Mouse (Mus musculus) lung, embryonic 15.5 days (tissue): ENCODE data around the gene Atp6v0e. TPM values are rescaled to one million over a fixed set of nuclear protein-coding genes. Genes with fewer than 3 reads are reported as not detected.
A peak's percentile ranks its signal among the peaks of the same experiment; 100 is the strongest.

Source experiments
- ATAC-seq: fragments of 200-750 bp; cut with Nextera tagmentation; 2 replicates; pipeline ENCODE4 v1.8.0; 2017; ENCODE audit warnings: moderate number of reproducible peaks, borderline replicate concordance; ENCODE audit not compliant: low FRiP score, low TSS enrichment; ENCODE audit errors: extremely low read depth
- H3K27ac ChIP-seq: fragments of 300-500 bp; sonication (generic); 2 replicates; pipeline ENCODE4 v1.5.1; 2015; ENCODE audit warnings: moderate library complexity, mild to moderate bottlenecking, inconsistent platforms
- H3K27me3 ChIP-seq: fragments of 300-500 bp; sonication (generic); 2 replicates; pipeline ENCODE4 v1.6.1; 2015; ENCODE audit warnings: inconsistent platforms
- H3K36me3 ChIP-seq: fragments of 300-500 bp; sonication (generic); 2 replicates; pipeline ENCODE4 v1.6.1; 2015; ENCODE audit warnings: inconsistent platforms
- H3K4me1 ChIP-seq: fragments of 300-500 bp; sonication (generic); 2 replicates; pipeline ENCODE4 v1.6.1; 2015; ENCODE audit warnings: inconsistent platforms
- H3K4me2 ChIP-seq: fragments of 300-500 bp; sonication (generic); 2 replicates; pipeline ENCODE4 v1.6.1; 2015; ENCODE audit warnings: inconsistent platforms, mild to moderate bottlenecking, moderate library complexity
- H3K4me3 ChIP-seq: fragments of 300-500 bp; sonication (generic); 2 replicates; pipeline ENCODE4 v1.5.1; 2015; ENCODE audit warnings: mild to moderate bottlenecking, inconsistent platforms
- H3K9ac ChIP-seq: fragments of 300-500 bp; sonication (generic); 2 replicates; pipeline ENCODE4 v1.6.1; 2015; ENCODE audit warnings: inconsistent platforms
- H3K9me3 ChIP-seq: fragments of 300-500 bp; sonication (generic); 2 replicates; pipeline ENCODE4 v1.6.1; 2016; ENCODE audit warnings: inconsistent platforms
- WGBS: fragments of 180-500 bp; shearing (Covaris S2); methylation state at CpG from one replicate; pipeline ENCODE4 v1.1.7; 2015; 5-methylcytosine and 5-hydroxymethylcytosine counted together
- polyA plus RNA-seq: library from polyadenylated mRNA; unstranded; fragments of >200 nt; fragmentation: Nextera tagmentation; extraction: Ambion mirVana; gene quantifications from 2 replicates; pipeline ENCODE4 v1.2.1, GENCODE M21; 2015

Gene Atp6v0e
- 164 and 171 TPM in 2 replicates for polyA plus RNA-seq

GRCm38 (mm10) chr17:26662978-26663683, at the start of gene Atp6v0e:
Gene Atp6v0e (plus strand): TSS chr17:26663231.
- no peaks in the 10 kb centered on the region for H3K9me3 ChIP-seq
- H3K4me2 ChIP-seq: peak within 1 kb of the TSS; percentile 82
- H3K9ac ChIP-seq: peak within 1 kb of the TSS; percentile 53
- no peaks in the 10 kb centered on the region for H3K36me3 ChIP-seq
- no peak within 1 kb of the TSS for H3K27ac ChIP-seq
- H3K4me3 ChIP-seq: peak within 1 kb of the TSS; percentile 68
- H3K27me3 ChIP-seq: peaks cover 4% of the 10 kb centered on the region; the same call in 1 of the 2 replicates
- peak; percentile 79 for ATAC-seq
- peaks cover 12% of the 10 kb centered on the region for H3K4me1 ChIP-seq
- under 1% methylated on average over 28 of the region's 28 CpGs for WGBS

GRCm38 (mm10) chr17:26614286-26614685, 48.7 kb upstream of the Atp6v0e start:
- 78% methylated on average over 6 of the region's 6 CpGs for WGBS
- Histone ChIP-seq H3K4me1 (peaks cover 18% of the 10 kb centered on the region; the same call in 1 of the 2 replicates), H3K27ac (no peak overlapping the region), H3K36me3 (peaks cover 8% of the 10 kb centered on the region; the same call in 1 of the 2 replicates), H3K4me2 (no peak overlapping the region), H3K9me3 (no peaks in the 10 kb centered on the region), H3K27me3 (no peaks in the 10 kb centered on the region), H3K4me3 (no peak overlapping the region), H3K9ac (no peak overlapping the region)
- no peak for ATAC-seq

- Histone ChIP-seq H3K27ac (no peak overlapping the region), H3K9me3 (no peaks in the 10 kb centered on the region), H3K27me3 (no peaks in the 10 kb centered on the region), H3K4me3 (no peak overlapping the region), H3K4me2 (no peak overlapping the region), H3K36me3 (peaks cover 8% of the 10 kb centered on the region; the same call in 1 of the 2 replicates), H3K9ac (no peak overlapping the region), H3K4me1 (peaks cover 18% of the 10 kb centered on the region; the same call in 1 of the 2 replicates)
- WGBS: 66% methylated on average over 9 of the region's 9 CpGs
- ATAC-seq: no peak
These were observed 48.1 kb upstream of the Atp6v0e start for GRCm38 (mm10) chr17:26614708-26615486.

- Histone ChIP-seq H3K27ac (0 out of 2 replicates have a peak overlapping the region, but pooled peaks have one; percentile 15), H3K4me1 (peaks cover 16% of the 10 kb centered on the region), H3K4me2 (no peak overlapping the region), H3K27me3 (no peaks in the 10 kb centered on the region), H3K9me3 (no peaks in the 10 kb centered on the region), H3K36me3 (peaks cover 8% of the 10 kb centered on the region; the same call in 1 of the 2 replicates), H3K4me3 (no peak overlapping the region), H3K9ac (no peak overlapping the region)
- no peak for ATAC-seq
- WGBS: 79% methylated on average over 2 of the region's 2 CpGs
These were observed 46.3 kb upstream of the Atp6v0e start for GRCm38 (mm10) chr17:26616696-26617095.

GRCm38 (mm10) chr17:26618498-26618897, 44.5 kb upstream of the Atp6v0e start:
- Histone ChIP-seq H3K4me1 (peaks cover 17% of the 10 kb centered on the region), H3K36me3 (peaks cover 8% of the 10 kb centered on the region; the same call in 1 of the 2 replicates), H3K27me3 (no peaks in the 10 kb centered on the region), H3K4me2 (no peak overlapping the region), H3K9me3 (no peaks in the 10 kb centered on the region), H3K27ac (no peak overlapping the region; the same call in 1 of the 2 replicates), H3K9ac (no peak overlapping the region), H3K4me3 (no peak overlapping the region)
- 55% methylated on average over 5 of the region's 5 CpGs for WGBS
- 0 out of 2 replicates have a peak, but pooled peaks have one; percentile 17 for ATAC-seq

GRCm38 (mm10) chr17:26619577-26619976, 43.5 kb upstream of the Atp6v0e start:
- H3K27ac ChIP-seq: no peak overlapping the region
- H3K36me3 ChIP-seq: peaks cover 18% of the 10 kb centered on the region
- 83% methylated on average over 6 of the region's 6 CpGs for WGBS

GRCm38 (mm10) chr17:26620292-26620691, 42.7 kb upstream of the Atp6v0e start:
- ATAC-seq: no peak

More at GRCm38 (mm10) chr17:26619577-26619976, 43.5 kb upstream of the Atp6v0e start:
- Histone ChIP-seq H3K9me3 (no peaks in the 10 kb centered on the region), H3K4me3 (no peak overlapping the region), H3K4me1 (peaks cover 17% of the 10 kb centered on the region), H3K9ac (no peak overlapping the region), H3K27me3 (no peaks in the 10 kb centered on the region), H3K4me2 (no peak overlapping the region)
- ATAC-seq: no peak

GRCm38 (mm10) chr17:26620786-26621766, 42.0 kb upstream of the Atp6v0e start:
- Histone ChIP-seq H3K27ac (peak overlapping the region; percentile 57), H3K4me2 (no peak overlapping the region), H3K9me3 (no peaks in the 10 kb centered on the region), H3K4me3 (no peak overlapping the region), H3K9ac (no peak overlapping the region), H3K27me3 (no peaks in the 10 kb centered on the region), H3K4me1 (peaks cover 17% of the 10 kb centered on the region), H3K36me3 (peaks cover 27% of the 10 kb centered on the region)
- WGBS: 69% methylated on average over 17 of the region's 17 CpGs
- ATAC-seq: peak; percentile 53; the same call in 1 of the 2 replicates

More at GRCm38 (mm10) chr17:26620292-26620691, 42.7 kb upstream of the Atp6v0e start:
- Histone ChIP-seq H3K4me3 (no peak overlapping the region), H3K27me3 (no peaks in the 10 kb centered on the region), H3K9ac (no peak overlapping the region), H3K4me1 (peaks cover 17% of the 10 kb centered on the region), H3K9me3 (no peaks in the 10 kb centered on the region), H3K4me2 (no peak overlapping the region), H3K36me3 (peaks cover 24% of the 10 kb centered on the region), H3K27ac (no peak overlapping the region)
- WGBS: 90% methylated on average over 6 of the region's 6 CpGs

- no peaks in the 10 kb centered on the region for H3K27me3 ChIP-seq
- ATAC-seq: no peak
- no peak overlapping the region for H3K4me3 ChIP-seq
- H3K27ac ChIP-seq: no peak overlapping the region
- peaks cover 28% of the 10 kb centered on the region for H3K36me3 ChIP-seq
- no peak overlapping the region for H3K4me2 ChIP-seq
- peaks cover 13% of the 10 kb centered on the region for H3K4me1 ChIP-seq
- no peaks in the 10 kb centered on the region for H3K9me3 ChIP-seq
- 69% methylated on average over 5 of the region's 5 CpGs for WGBS
- H3K9ac ChIP-seq: no peak overlapping the region
These were observed 41.1 kb upstream of the Atp6v0e start for GRCm38 (mm10) chr17:26621912-26622311.

- ATAC-seq: no peak
- no peak overlapping the region for H3K9ac ChIP-seq
- no peak overlapping the region for H3K27ac ChIP-seq
- 89% methylated on average over 6 of the region's 6 CpGs for WGBS
- H3K4me3 ChIP-seq: no peak overlapping the region
- H3K36me3 ChIP-seq: peaks cover 40% of the 10 kb centered on the region
- H3K4me1 ChIP-seq: peaks cover 13% of the 10 kb centered on the region
- H3K4me2 ChIP-seq: no peak overlapping the region
- H3K9me3 ChIP-seq: no peaks in the 10 kb centered on the region
- H3K27me3 ChIP-seq: no peaks in the 10 kb centered on the region
These were observed 39.0 kb upstream of the Atp6v0e start for GRCm38 (mm10) chr17:26623991-26624390.

- ATAC-seq: no peak
- Histone ChIP-seq H3K4me3 (no peak overlapping the region), H3K36me3 (peaks cover 50% of the 10 kb centered on the region), H3K27ac (no peak overlapping the region), H3K9ac (no peak overlapping the region), H3K4me2 (no peak overlapping the region), H3K4me1 (peaks cover 13% of the 10 kb centered on the region), H3K9me3 (no peaks in the 10 kb centered on the region), H3K27me3 (no peaks in the 10 kb centered on the region)
- 92% methylated on average over 10 of the region's 10 CpGs for WGBS
These were observed 38.0 kb upstream of the Atp6v0e start for GRCm38 (mm10) chr17:26624999-26625398.
